Mouse (Mus musculus) hindbrain, embryonic 15.5 days (tissue): ENCODE data around the gene Rpl9-ps1. TPM values are rescaled to one million over a fixed set of nuclear protein-coding genes. Genes with fewer than 3 reads are reported as not detected.

ENCODE experiments used
- ATAC-seq: fragments of 200-750 bp; cut with Nextera tagmentation; 2 replicates; pipeline ENCODE4 v1.8.0; 2017; ENCODE audit warnings: low read depth, moderate number of reproducible peaks, moderate TSS enrichment; ENCODE audit not compliant: low FRiP score
- H3K27ac ChIP-seq: fragments of 300-500 bp; sonication (generic); replicated peaks from 2 replicates; pipeline ENCODE4 v1.5.1; 2015; ENCODE audit warnings: mild to moderate bottlenecking, inconsistent platforms
- H3K27me3 ChIP-seq: fragments of 300-500 bp; sonication (generic); 2 replicates; pipeline ENCODE4 v1.6.1; 2015; ENCODE audit warnings: control low read depth, inconsistent platforms
- H3K36me3 ChIP-seq: fragments of 300-500 bp; sonication (generic); 2 replicates; pipeline ENCODE4 v1.6.1; 2015; ENCODE audit warnings: control low read depth, inconsistent platforms
- H3K4me1 ChIP-seq: fragments of 300-500 bp; sonication (generic); replicated peaks from 2 replicates; pipeline ENCODE4 v1.6.1; 2015; ENCODE audit warnings: control low read depth, inconsistent platforms
- H3K4me2 ChIP-seq: fragments of 300-500 bp; sonication (generic); 2 replicates; pipeline ENCODE4 v1.6.1; 2015; ENCODE audit warnings: moderate library complexity, mild to moderate bottlenecking, inconsistent platforms
- H3K4me3 ChIP-seq: fragments of 300-500 bp; sonication (generic); 2 replicates; pipeline ENCODE4 v1.5.1; 2015; ENCODE audit warnings: mild to moderate bottlenecking, inconsistent platforms
- H3K9ac ChIP-seq: fragments of 300-500 bp; sonication (generic); 2 replicates; pipeline ENCODE4 v1.6.1; 2015; ENCODE audit warnings: inconsistent platforms
- H3K9me3 ChIP-seq: fragments of 300-500 bp; sonication (generic); 2 replicates; pipeline ENCODE4 v1.6.1; 2016; ENCODE audit warnings: control low read depth, inconsistent platforms
- WGBS: fragments of 180-500 bp; shearing (Covaris S2); methylation state at CpG from one replicate; pipeline ENCODE4 v1.1.7; 2015; 5-methylcytosine and 5-hydroxymethylcytosine counted together
- polyA plus RNA-seq: library from polyadenylated mRNA; unstranded; fragments of >200 nt; fragmentation: Nextera tagmentation; extraction: Ambion mirVana; gene quantifications from 2 replicates; pipeline ENCODE4 v1.2.1, GENCODE M21; 2015

The Rpl9-ps1 gene
- polyA plus RNA-seq: not detected in 2 replicates

GRCm38 (mm10) chr11:83645521-83645920, at the start of gene Rpl9-ps1:
Gene Rpl9-ps1, minus strand, starts transcription at chr11:83645621.
- 67% methylated on average over 1 of the region's 1 CpGs for WGBS
- no peak within 1 kb of the TSS for H3K27ac ChIP-seq
- H3K4me3 ChIP-seq: no peak within 1 kb of the TSS

GRCm38 (mm10) chr11:83692008-83692407, 46.6 kb upstream of the Rpl9-ps1 start:
- Histone ChIP-seq H3K27ac (no peak overlapping the region), H3K4me1 (no peaks in the 10 kb centered on the region), H3K4me3 (no peak overlapping the region), H3K9ac (no peak overlapping the region), H3K27me3 (no peaks in the 10 kb centered on the region), H3K9me3 (no peaks in the 10 kb centered on the region), H3K4me2 (no peak overlapping the region), H3K36me3 (no peaks in the 10 kb centered on the region)
- ATAC-seq: no peak
- WGBS: 82% methylated on average over 1 of the region's 1 CpGs

More at GRCm38 (mm10) chr11:83645521-83645920, at the start of gene Rpl9-ps1:
- no peak within 1 kb of the TSS for H3K9ac ChIP-seq
- no peaks in the 10 kb centered on the region for H3K36me3 ChIP-seq
- no peak within 1 kb of the TSS for H3K4me2 ChIP-seq
- H3K9me3 ChIP-seq: no peaks in the 10 kb centered on the region
- no peak for ATAC-seq
- no peaks in the 10 kb centered on the region for H3K27me3 ChIP-seq
- no peaks in the 10 kb centered on the region for H3K4me1 ChIP-seq

GRCm38 (mm10) chr11:83689918-83690317, 44.5 kb upstream of the Rpl9-ps1 start:
- Histone ChIP-seq H3K4me3 (no peak overlapping the region), H3K36me3 (no peaks in the 10 kb centered on the region), H3K27ac (no peak overlapping the region), H3K27me3 (no peaks in the 10 kb centered on the region), H3K4me1 (no peaks in the 10 kb centered on the region), H3K9me3 (no peaks in the 10 kb centered on the region), H3K9ac (no peak overlapping the region), H3K4me2 (no peak overlapping the region)
- no peak for ATAC-seq
- WGBS: 79% methylated on average over 1 of the region's 1 CpGs

GRCm38 (mm10) chr11:83675665-83676064, 30.2 kb upstream of the Rpl9-ps1 start:
- Histone ChIP-seq H3K36me3 (no peaks in the 10 kb centered on the region), H3K9ac (no peak overlapping the region), H3K27me3 (no peaks in the 10 kb centered on the region), H3K27ac (no peak overlapping the region), H3K9me3 (no peaks in the 10 kb centered on the region), H3K4me2 (no peak overlapping the region), H3K4me1 (no peaks in the 10 kb centered on the region), H3K4me3 (no peak overlapping the region)
- 98% methylated on average over 1 of the region's 1 CpGs for WGBS
- ATAC-seq: no peak

- H3K9me3 ChIP-seq: no peaks in the 10 kb centered on the region
- ATAC-seq: no peak
- H3K4me2 ChIP-seq: no peak overlapping the region
- H3K4me1 ChIP-seq: no peaks in the 10 kb centered on the region
- H3K27ac ChIP-seq: no peak overlapping the region
- no peaks in the 10 kb centered on the region for H3K36me3 ChIP-seq
- no peaks in the 10 kb centered on the region for H3K27me3 ChIP-seq
- no peak overlapping the region for H3K4me3 ChIP-seq
- no peak overlapping the region for H3K9ac ChIP-seq
Observed at GRCm38 (mm10) chr11:83671743-83672142, 26.3 kb upstream of the Rpl9-ps1 start.

- Histone ChIP-seq H3K4me1 (no peaks in the 10 kb centered on the region), H3K36me3 (no peaks in the 10 kb centered on the region), H3K4me2 (no peak overlapping the region), H3K27me3 (no peaks in the 10 kb centered on the region), H3K9me3 (no peaks in the 10 kb centered on the region), H3K9ac (no peak overlapping the region), H3K27ac (no peak overlapping the region), H3K4me3 (no peak overlapping the region)
- ATAC-seq: no peak
- WGBS: 84% methylated on average over 5 of the region's 5 CpGs
Observed at GRCm38 (mm10) chr11:83663532-83663931, 18.1 kb upstream of the Rpl9-ps1 start.

GRCm38 (mm10) chr11:83662204-83662603, 16.8 kb upstream of the Rpl9-ps1 start, which contains the start of gene Ccl4:
Gene Ccl4, plus strand, starts transcription at chr11:83662584.
- Histone ChIP-seq H3K36me3 (no peaks in the 10 kb centered on the region), H3K4me3 (no peak within 1 kb of the TSS), H3K4me2 (no peak within 1 kb of the TSS), H3K27me3 (no peaks in the 10 kb centered on the region), H3K4me1 (no peaks in the 10 kb centered on the region), H3K9ac (no peak within 1 kb of the TSS), H3K27ac (no peak within 1 kb of the TSS), H3K9me3 (no peaks in the 10 kb centered on the region)
- WGBS: 85% methylated on average over 6 of the region's 6 CpGs
- no peak for ATAC-seq

GRCm38 (mm10) chr11:83658797-83659196, 13.4 kb upstream of the Rpl9-ps1 start:
- Histone ChIP-seq H3K27ac (no peak overlapping the region), H3K36me3 (no peaks in the 10 kb centered on the region), H3K27me3 (no peaks in the 10 kb centered on the region), H3K4me2 (no peak overlapping the region), H3K9me3 (no peaks in the 10 kb centered on the region), H3K9ac (no peak overlapping the region), H3K4me3 (no peak overlapping the region), H3K4me1 (no peaks in the 10 kb centered on the region)
- ATAC-seq: no peak
- 82% methylated on average over 6 of the region's 6 CpGs for WGBS

- no peak overlapping the region for H3K4me2 ChIP-seq
- H3K9me3 ChIP-seq: no peaks in the 10 kb centered on the region
- no peak overlapping the region for H3K4me3 ChIP-seq
- no peaks in the 10 kb centered on the region for H3K27me3 ChIP-seq
- H3K9ac ChIP-seq: no peak overlapping the region
- H3K27ac ChIP-seq: no peak overlapping the region
- no peak for ATAC-seq
- H3K4me1 ChIP-seq: no peaks in the 10 kb centered on the region
- H3K36me3 ChIP-seq: no peaks in the 10 kb centered on the region
- WGBS: 85% methylated on average over 3 of the region's 3 CpGs
Observed at GRCm38 (mm10) chr11:83657508-83657907, 12.1 kb upstream of the Rpl9-ps1 start.

- 89% methylated on average over 8 of the region's 8 CpGs for WGBS
- no peak for ATAC-seq
- Histone ChIP-seq H3K36me3 (no peaks in the 10 kb centered on the region), H3K27ac (no peak overlapping the region), H3K4me3 (no peak overlapping the region), H3K4me2 (no peak overlapping the region), H3K9me3 (no peaks in the 10 kb centered on the region), H3K9ac (no peak overlapping the region), H3K4me1 (no peaks in the 10 kb centered on the region), H3K27me3 (no peaks in the 10 kb centered on the region)
Observed at GRCm38 (mm10) chr11:83654606-83655005, 9.2 kb upstream of the Rpl9-ps1 start.

- H3K9me3 ChIP-seq: no peaks in the 10 kb centered on the region
- no peak for ATAC-seq
- H3K27me3 ChIP-seq: no peaks in the 10 kb centered on the region
- H3K4me1 ChIP-seq: no peaks in the 10 kb centered on the region
- H3K4me3 ChIP-seq: no peak within 1 kb of the TSS
- WGBS: 83% methylated on average over 8 of the region's 8 CpGs
- H3K36me3 ChIP-seq: no peaks in the 10 kb centered on the region
- no peak within 1 kb of the TSS for H3K4me2 ChIP-seq
- H3K9ac ChIP-seq: no peak within 1 kb of the TSS
- no peak within 1 kb of the TSS for H3K27ac ChIP-seq
Observed at GRCm38 (mm10) chr11:83649305-83649841, 4.0 kb upstream of the Rpl9-ps1 start, which contains the start of gene Ccl3. Gene Ccl3, minus strand, starts transcription at chr11:83649355.

- Histone ChIP-seq H3K4me2 (no peak overlapping the region), H3K4me1 (no peaks in the 10 kb centered on the region), H3K9ac (no peak overlapping the region), H3K27ac (no peak overlapping the region), H3K4me3 (no peak overlapping the region), H3K9me3 (no peaks in the 10 kb centered on the region), H3K27me3 (no peaks in the 10 kb centered on the region), H3K36me3 (no peaks in the 10 kb centered on the region)
- 96% methylated on average over 6 of the region's 6 CpGs for WGBS
- no peak for ATAC-seq
Observed at GRCm38 (mm10) chr11:83646356-83647149, 1.1 kb upstream of the Rpl9-ps1 start.
